Mouse (Mus musculus) frontal cortex, postnatal 14 days (tissue): ENCODE results near the gene Llgl2.

ENCODE experiments used
- DNase-seq, 2 experiments: peaks; one replicate each; pipeline ENCODE4 v3.0.0; 2022; ENCODE audit warnings: low spot score in 2 of 2

Gene Llgl2

GRCm38 (mm10) chr11:115903384-115904230 lies 79.8 kb downstream of the Llgl2 start:
- DNase-seq: no peak

- no peak for DNase-seq
These were observed 80.5 kb downstream of the Llgl2 start for GRCm38 (mm10) chr11:115904231-115904955.
